Mouse (Mus musculus) urinary bladder, adult 2 months (tissue): ENCODE data around the gene Jph3. TPM values are rescaled to one million over a fixed set of nuclear protein-coding genes. Genes with fewer than 3 reads are reported as not detected.

Source experiments
- DNase-seq: peaks from one replicate; pipeline ENCODE4 v3.0.0; 2022; ENCODE audit warnings: low spot score
- polyA plus RNA-seq: library from polyadenylated mRNA; depleted of rRNA; stranded (reverse); fragments of >200 nt; gene quantifications from 2 replicates; pipeline ENCODE4 v1.2.3, GENCODE M21; 2012; rRNA removed

Jph3 gene
- polyA plus RNA-seq, 1 experiment, result 0.08 TPM

- DNase-seq, result no peak
Measured at GRCm38 (mm10) chr8:121832061-121832460, 102.6 kb downstream of the Jph3 start.

- DNase-seq, result no peak
Measured at GRCm38 (mm10) chr8:121832503-121832902, 103.1 kb downstream of the Jph3 start.

DNA sequence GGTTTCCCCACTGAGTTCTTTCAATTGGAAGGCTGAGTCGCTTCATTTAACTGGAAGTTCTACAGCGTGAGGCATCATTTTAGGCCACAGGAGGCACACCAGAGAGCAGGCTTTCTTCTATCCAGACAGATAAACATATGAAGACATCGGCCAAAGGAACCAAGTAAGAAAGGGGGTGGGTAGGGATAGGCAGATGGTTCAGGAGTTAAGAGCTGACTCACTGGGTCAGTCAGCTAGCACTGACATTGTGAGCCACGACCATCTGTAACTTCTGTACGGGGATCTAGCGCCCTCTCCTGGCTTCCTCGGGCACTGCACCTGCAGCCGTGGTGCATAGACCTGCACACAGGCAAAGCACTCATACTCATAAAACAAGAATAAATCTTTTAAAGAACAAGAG is 111.8 kb downstream of the Jph3 start:
- DNase-seq, result no peak

- DNase-seq, result no peak
Measured at GRCm38 (mm10) chr8:121842064-121842955, 112.9 kb downstream of the Jph3 start.

DNA sequence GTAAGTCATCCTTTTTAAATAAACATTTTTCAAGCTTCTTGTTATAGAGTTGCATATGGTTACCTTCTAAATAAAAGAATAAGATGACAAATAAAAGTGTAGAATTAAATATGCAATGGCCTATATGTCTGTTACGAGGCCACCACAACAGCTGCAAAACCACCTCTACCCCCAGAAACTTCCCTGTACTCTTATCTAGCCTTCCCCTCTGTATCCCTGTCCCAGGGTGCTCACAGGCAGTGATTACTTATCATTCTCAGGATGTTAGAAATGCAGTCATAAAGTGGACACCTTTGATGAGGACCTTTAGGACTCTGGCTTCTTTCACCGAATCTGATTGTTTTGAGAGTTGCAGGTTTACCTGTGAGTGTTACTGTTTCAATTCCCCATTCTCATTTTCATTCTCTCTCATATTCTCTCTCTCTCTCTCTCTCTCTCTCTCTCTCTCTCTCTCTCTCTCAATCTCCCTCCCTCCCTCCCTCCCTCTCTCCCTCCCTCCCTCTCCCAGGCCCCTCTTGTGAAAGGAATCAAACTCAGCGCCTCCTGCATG is 113.8 kb downstream of the Jph3 start:
- no peak for DNase-seq

Other genes starting within 250 kb of the Jph3 start
- gene 1700018B08Rik, start 185.3 kb upstream of the Jph3 start, polyA plus RNA-seq, result not detected in 2 replicates
- 25.6 and 33.8 TPM in 2 replicates for gene Fbxo31, start 150.8 kb upstream of the Jph3 start, polyA plus RNA-seq
- 52.4 and 97.9 TPM in 2 replicates for gene Map1lc3b, start 139.3 kb upstream of the Jph3 start, polyA plus RNA-seq
- gene Zcchc14, start 76.7 kb upstream of the Jph3 start, polyA plus RNA-seq, result 16.9 and 22.7 TPM in 2 replicates
- 19.7 and 20.5 TPM in 2 replicates for gene Klhdc4, start 99.9 kb downstream of the Jph3 start, polyA plus RNA-seq
- 11.0 and 14.1 TPM in 2 replicates for gene Slc7a5, start 178.1 kb downstream of the Jph3 start, polyA plus RNA-seq
- 0.07 TPM in 1 of 2 replicates, not detected in the other for gene Car5a, start 215.3 kb downstream of the Jph3 start, polyA plus RNA-seq
- 32.7 and 45.7 TPM in 2 replicates for gene Banp, start 220.1 kb downstream of the Jph3 start, polyA plus RNA-seq